Mouse (Mus musculus): ENCODE measurements around the gene Osbpl9. TPM values are rescaled to one million over a fixed set of nuclear protein-coding genes. Genes with fewer than 3 reads are reported as not detected.

Osbpl9 gene
- total and polyA plus RNA-seq, 3 experiments, result 55.5 to 73.5 (median 59.2) TPM

DNA sequence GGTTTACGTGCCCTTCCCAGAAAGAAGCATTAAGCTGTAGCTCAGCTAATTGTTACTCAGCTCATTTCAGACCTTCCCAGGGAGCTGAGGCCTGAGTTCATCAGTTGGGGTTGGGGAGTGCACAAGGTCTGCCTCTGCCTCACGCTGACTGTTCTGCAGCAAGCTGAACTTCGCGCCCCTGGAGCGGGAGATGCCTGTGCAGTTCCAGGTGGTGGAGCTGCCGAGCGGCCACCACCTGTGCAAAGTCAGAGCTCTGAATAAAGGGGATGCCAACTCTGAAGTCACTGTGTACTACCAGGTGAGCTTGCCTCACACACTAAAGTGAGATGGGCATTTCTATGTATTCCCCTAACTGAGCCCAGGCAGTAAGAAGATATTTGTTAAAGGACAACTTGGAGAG is 145.7 kb downstream of the Osbpl9 start:
- Histone ChIP-seq H3K36me3 (replicated peaks in 1 of 2; ENCODE audit: control insufficient read depth in 1 of 2, insufficient read depth in 1 of 2, low read length in 1 of 2) (peaks cover 65 to 96% of the 10 kb centered on the region in 2 experiments), H3K4me3 (replicated peaks in 1 of 3; ENCODE audit: low read depth in 2 of 3, low read length in 2 of 3, poor library complexity in 1 of 3) (no peak overlapping the region), H3K27ac (ENCODE audit: insufficient read depth, low read depth) (no peak overlapping the region), H3K27me3 (replicated peaks) (no peaks in the 10 kb centered on the region), H3K9me3 (replicated peaks; ENCODE audit: low read length) (no peaks in the 10 kb centered on the region), H3K79me2 (replicated peaks; ENCODE audit: control insufficient read depth, extremely low read depth, insufficient read depth, poor library complexity, severe bottlenecking) (no peaks in the 10 kb centered on the region), H3K4me2 (ENCODE audit: insufficient read depth, low read depth, poor library complexity, severe bottlenecking) (no peak overlapping the region), H3K4me1 (ENCODE audit: control insufficient read depth in 1 of 2, insufficient read depth in 2 of 2) (no peaks in the 10 kb centered on the region), H3K9ac (ENCODE audit: insufficient read depth, low read depth) (no peak overlapping the region)
- dilution Hi-C loops (cut with MboI; ENCODE audit: extremely low pct_ligation_motif_present, extremely low pct_unique_long_range_greater_than_20kb, low sequenced_read_pairs), result no loop called here
- no peak for TF ChIP-seq ETS1 (conservative IDR thresholded peaks at IDR 0.05; ENCODE audit: low read depth, low read length)
- TF ChIP-seq KAT2A (IDR thresholded peaks at IDR 0.05; ENCODE audit: insufficient replicate concordance, low read length), result no peak
- in situ Hi-C loops (cut with MboI; ENCODE audit: low pct_ligation_motif_present, low pct_unique_long_range_greater_than_20kb, low sequenced_read_pairs), result no loop called here
- no peak for DNase-seq (ENCODE audit: extremely low read depth)

DNA sequence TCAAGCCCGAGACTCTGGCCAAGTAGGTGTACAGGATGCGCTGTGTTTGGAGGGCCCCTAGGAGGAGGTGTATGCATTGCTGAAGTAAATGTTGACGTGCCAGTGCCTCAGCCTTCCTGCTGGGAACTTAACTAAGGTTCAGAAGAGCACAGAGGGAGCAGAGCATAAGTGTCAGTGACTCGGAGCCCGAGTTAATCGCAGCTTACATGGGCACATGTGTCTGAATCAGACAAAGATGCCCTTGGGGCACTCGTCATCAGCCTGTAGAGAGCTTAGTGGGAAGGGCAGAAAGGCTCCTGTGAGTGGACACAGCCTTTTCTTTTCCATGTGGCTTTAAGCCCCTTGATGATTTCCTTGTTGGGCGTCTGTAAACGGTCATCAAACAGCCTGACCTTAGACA is 148.1 kb downstream of the Osbpl9 start:
- DNase-seq (ENCODE audit: extremely low read depth), result no peak
- dilution Hi-C loops (cut with MboI; ENCODE audit: extremely low pct_ligation_motif_present, extremely low pct_unique_long_range_greater_than_20kb, low sequenced_read_pairs), result no loop called here
- in situ Hi-C loops (cut with MboI; ENCODE audit: low pct_ligation_motif_present, low pct_unique_long_range_greater_than_20kb, low sequenced_read_pairs), result no loop called here

DNA sequence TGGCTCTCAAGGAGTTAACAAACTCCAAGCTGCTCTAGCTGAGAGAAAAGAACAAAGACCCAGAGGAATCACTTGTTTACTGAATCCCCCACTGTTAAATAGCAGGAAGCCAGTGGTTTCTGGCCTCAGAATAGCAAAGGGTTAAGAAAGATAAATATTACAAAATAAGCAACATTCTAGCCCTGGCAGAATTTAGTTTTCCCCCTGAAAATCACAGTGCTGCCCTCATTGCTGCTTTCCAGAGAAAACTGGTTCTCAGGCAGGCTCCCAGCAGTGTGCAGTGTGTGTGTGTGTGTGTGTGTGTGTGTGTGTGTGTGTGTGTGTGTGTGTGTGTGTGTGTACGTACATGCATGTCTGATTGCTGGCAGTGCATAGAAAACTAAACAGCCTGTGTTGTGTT is 149.8 kb downstream of the Osbpl9 start:
- Histone ChIP-seq H3K27ac (ENCODE audit: insufficient read depth, low read depth) (no peak overlapping the region), H3K27me3 (replicated peaks) (no peaks in the 10 kb centered on the region), H3K36me3 (replicated peaks in 1 of 2; ENCODE audit: control insufficient read depth in 1 of 2, insufficient read depth in 1 of 2, low read length in 1 of 2) (peaks cover 54 to 92% of the 10 kb centered on the region in 2 experiments), H3K79me2 (replicated peaks; ENCODE audit: control insufficient read depth, extremely low read depth, insufficient read depth, poor library complexity, severe bottlenecking) (no peaks in the 10 kb centered on the region), H3K9me3 (replicated peaks; ENCODE audit: low read length) (no peaks in the 10 kb centered on the region), H3K4me1 (ENCODE audit: control insufficient read depth in 1 of 2, insufficient read depth in 2 of 2) (no peaks in the 10 kb centered on the region), H3K9ac (ENCODE audit: insufficient read depth, low read depth) (no peak overlapping the region), H3K4me2 (ENCODE audit: insufficient read depth, low read depth, poor library complexity, severe bottlenecking) (no peak overlapping the region), H3K4me3 (replicated peaks in 1 of 3; ENCODE audit: low read depth in 2 of 3, low read length in 2 of 3, poor library complexity in 1 of 3) (no peak overlapping the region)
- dilution Hi-C loops (cut with MboI; ENCODE audit: extremely low pct_ligation_motif_present, extremely low pct_unique_long_range_greater_than_20kb, low sequenced_read_pairs) (no loop called here), in situ Hi-C loops (cut with MboI; ENCODE audit: low pct_ligation_motif_present, low pct_unique_long_range_greater_than_20kb, low sequenced_read_pairs) (no loop called here)
- DNase-seq (ENCODE audit: extremely low read depth), result no peak
- no peak for TF ChIP-seq ZKSCAN1 (IDR thresholded peaks at IDR 0.05; ENCODE audit: borderline replicate concordance, low read depth, low read length)
- TF ChIP-seq E2F4 (IDR thresholded peaks at IDR 0.05; ENCODE audit: insufficient replicate concordance, low read depth, low read length), result no peak
- TF ChIP-seq JUN (IDR thresholded peaks at IDR 0.05; ENCODE audit: insufficient read depth, low read depth, low read length), result no peak
- no peak for TF ChIP-seq TCF12 (IDR thresholded peaks at IDR 0.05; ENCODE audit: low read depth, low read length)
- no peak for TF ChIP-seq USF1 (IDR thresholded peaks at IDR 0.05; ENCODE audit: low read depth, low read length)
- no peak for TF ChIP-seq UBTF (IDR thresholded peaks at IDR 0.05; ENCODE audit: low read depth, low read length)
- no peak for TF ChIP-seq CTCF (conservative IDR thresholded peaks at IDR 0.05 in 1 of 2, IDR thresholded peaks at IDR 0.05 in 1 of 2; ENCODE audit: low read depth in 2 of 2, low read length in 2 of 2)
- no peak for TF ChIP-seq CHD2 (IDR thresholded peaks at IDR 0.05; ENCODE audit: low read length)
- TF ChIP-seq MXI1 (IDR thresholded peaks at IDR 0.05; ENCODE audit: low read depth, low read length), result no peak
- no peak for TF ChIP-seq POLR2AphosphoS2 (IDR thresholded peaks at IDR 0.05; ENCODE audit: low read depth, low read length)
- TF ChIP-seq NRF1 (IDR thresholded peaks at IDR 0.05; ENCODE audit: low read depth, low read length), result no peak
- TF ChIP-seq NELFE (IDR thresholded peaks at IDR 0.05; ENCODE audit: low read depth, low read length), result no peak
- no peak for TF ChIP-seq MEF2A (IDR thresholded peaks at IDR 0.05; ENCODE audit: borderline replicate concordance, low read depth, low read length)
- TF ChIP-seq POLR2A (IDR thresholded peaks at IDR 0.05; ENCODE audit: low read depth, low read length), result no peak
- no peak for TF ChIP-seq ZC3H11A (IDR thresholded peaks at IDR 0.05; ENCODE audit: low read depth, low read length)
- TF ChIP-seq ZNF384 (IDR thresholded peaks at IDR 0.05; ENCODE audit: low read depth, low read length), result no peak
- no peak for TF ChIP-seq USF2 (conservative IDR thresholded peaks at IDR 0.05; ENCODE audit: low read depth, low read length)
- TF ChIP-seq MAFK (IDR thresholded peaks at IDR 0.05; ENCODE audit: insufficient replicate concordance, low read length), result no peak
- TF ChIP-seq ZMIZ1 (IDR thresholded peaks at IDR 0.05; ENCODE audit: low read depth, low read length), result no peak

More for the DNA sequence above, 148.1 kb downstream of the Osbpl9 start:
- Histone ChIP-seq H3K79me2 (replicated peaks; ENCODE audit: control insufficient read depth, extremely low read depth, insufficient read depth, poor library complexity, severe bottlenecking) (no peaks in the 10 kb centered on the region), H3K27ac (ENCODE audit: insufficient read depth, low read depth) (no peak overlapping the region), H3K9me3 (replicated peaks; ENCODE audit: low read length) (no peaks in the 10 kb centered on the region), H3K4me2 (ENCODE audit: insufficient read depth, low read depth, poor library complexity, severe bottlenecking) (no peak overlapping the region), H3K4me3 (replicated peaks in 1 of 3; ENCODE audit: low read depth in 2 of 3, low read length in 2 of 3, poor library complexity in 1 of 3) (no peak overlapping the region), H3K9ac (ENCODE audit: insufficient read depth, low read depth) (no peak overlapping the region), H3K4me1 (ENCODE audit: control insufficient read depth in 1 of 2, insufficient read depth in 2 of 2) (no peaks in the 10 kb centered on the region), H3K36me3 (replicated peaks in 1 of 2; ENCODE audit: control insufficient read depth in 1 of 2, insufficient read depth in 1 of 2, low read length in 1 of 2) (peaks cover 60 to 96% of the 10 kb centered on the region in 2 experiments), H3K27me3 (replicated peaks) (no peaks in the 10 kb centered on the region)
- TF ChIP-seq UBTF (IDR thresholded peaks at IDR 0.05; ENCODE audit: low read depth, low read length) (no peak), PAX5 (IDR thresholded peaks at IDR 0.05; ENCODE audit: low read length) (no peak), USF1 (IDR thresholded peaks at IDR 0.05; ENCODE audit: low read depth, low read length) (no peak), TBP (conservative IDR thresholded peaks at IDR 0.05; ENCODE audit: low read depth, low read length) (no peak), MAFK (IDR thresholded peaks at IDR 0.05; ENCODE audit: insufficient replicate concordance, low read length) (no peak), JUND (conservative IDR thresholded peaks at IDR 0.05; ENCODE audit: low read depth, low read length) (no peak), SMC3 (IDR thresholded peaks at IDR 0.05; ENCODE audit: low read depth, low read length) (no peak), RCOR1 (conservative IDR thresholded peaks at IDR 0.05; ENCODE audit: low read depth, low read length) (no peak), CHD2 (IDR thresholded peaks at IDR 0.05; ENCODE audit: low read length) (no peak), POLR2A (IDR thresholded peaks at IDR 0.05; ENCODE audit: low read depth, low read length) (no peak), JUN (IDR thresholded peaks at IDR 0.05; ENCODE audit: insufficient read depth, low read depth, low read length) (no peak), TCF12 (IDR thresholded peaks at IDR 0.05; ENCODE audit: low read depth, low read length) (no peak), CHD1 (IDR thresholded peaks at IDR 0.05; ENCODE audit: low read depth, low read length) (no peak), ZKSCAN1 (IDR thresholded peaks at IDR 0.05; ENCODE audit: borderline replicate concordance, low read depth, low read length) (no peak), ZNF384 (IDR thresholded peaks at IDR 0.05; ENCODE audit: low read depth, low read length) (no peak), GABPA (IDR thresholded peaks at IDR 0.05; ENCODE audit: insufficient replicate concordance, low read depth, low read length) (no peak), USF2 (conservative IDR thresholded peaks at IDR 0.05; ENCODE audit: low read depth, low read length) (no peak), ETS1 (conservative IDR thresholded peaks at IDR 0.05; ENCODE audit: low read depth, low read length) (no peak)

All from CH12.LX (cell line).